Mouse (Mus musculus) cortical plate, adult 2 months (tissue): ENCODE measurements around the gene Nlrp4f.

Experiments used
- CTCF ChIP-seq: fragments of 200-500 bp; IDR thresholded peaks from 2 replicates; pipeline ENCODE4 v1.5.1; 2011; ENCODE audit warnings: mild to moderate bottlenecking, control low read depth, low read length; ENCODE audit not compliant: insufficient read depth; ENCODE audit errors: extremely low read depth
- POLR2A ChIP-seq: fragments of 200-500 bp; IDR thresholded peaks from 2 replicates; pipeline ENCODE4 v1.6.1; 2011; ENCODE audit warnings: mild to moderate bottlenecking, low read length, control low read depth; ENCODE audit not compliant: insufficient read depth; ENCODE audit errors: extremely low read depth

DNA sequence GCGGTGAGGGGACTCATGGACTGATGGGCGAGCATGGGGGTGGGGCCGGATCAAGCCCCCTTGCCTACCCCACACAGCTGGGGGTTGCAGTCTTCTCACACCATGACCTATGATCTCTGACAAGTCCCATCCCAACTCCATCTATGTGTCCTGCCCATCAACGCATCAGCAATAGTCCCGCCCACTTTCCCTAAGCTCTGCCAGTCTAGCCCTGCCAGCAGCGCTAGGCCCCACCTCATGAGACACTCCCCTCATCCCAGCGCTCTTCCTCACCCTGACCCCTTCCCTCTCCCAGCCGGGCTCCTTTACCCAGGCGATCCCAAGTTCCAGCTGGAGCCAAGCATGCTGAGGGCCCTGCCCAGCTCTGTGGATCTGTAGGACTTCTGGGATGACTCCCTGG is 31.4 kb upstream of the Nlrp4f start:
- TF ChIP-seq CTCF = no peak
- TF ChIP-seq POLR2A = no peak
